Mouse (Mus musculus): ENCODE data around the gene Samd10.

DNA sequence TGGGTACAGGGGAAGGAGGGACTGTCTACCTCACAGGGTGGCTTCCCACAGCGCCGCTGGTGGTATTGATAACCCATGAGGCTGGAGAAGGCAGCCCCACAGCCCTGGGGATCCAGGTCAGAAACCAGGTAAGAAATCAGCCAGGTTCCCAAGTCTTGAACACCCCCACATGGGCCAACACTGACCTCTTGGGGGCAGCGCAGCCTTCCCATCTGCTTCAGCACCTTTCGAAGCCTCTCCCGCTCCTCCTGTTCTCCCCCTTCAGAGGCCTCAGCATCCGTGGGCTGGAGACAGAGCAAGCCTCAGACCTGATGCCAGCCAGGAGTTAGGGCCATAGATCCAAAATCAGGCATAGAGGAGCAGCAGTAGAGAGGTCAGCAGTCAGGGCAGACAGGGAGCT lies 11.2 kb downstream of the Samd10 start:
- TF ChIP-seq POLR2A (IDR thresholded peaks at IDR 0.05; ENCODE audit: low read depth, low read length) = no peak
- TF ChIP-seq CTCF (IDR thresholded peaks at IDR 0.05; ENCODE audit: borderline replicate concordance, insufficient read depth, low read length) = no peak
